9 mouse cellular contexts compared by ENCODE assay signal in genomic region chr6:38007459-38007858, GRCm38 (mm10). TPM values are rescaled to one million over a fixed set of nuclear protein-coding genes. Genes with fewer than 3 reads are reported as not detected.
DNase-seq lines count a peak whose midpoint lies in the region; ATAC-seq and TF ChIP-seq lines count a peak whose summit lies in the region.
"Had no signal": no experiment of that assay in that cellular context is flagged by ENCODE, and none has a peak within 500 bp of the region (broad histone marks: within the 10 kb centered on the region; RNA-seq: fewer than 3 reads in every experiment).

No protein-coding gene starts in this region.

- WGBS in lung, embryonic 16.5 days = 10% methylated on average over 6 of the region's 6 CpGs

- TF ChIP-seq CTCF in ES-Bruce4 (IDR thresholded peaks at IDR 0.05; ENCODE audit: low read depth, low read length) = peak; percentile 54
- peak; percentile 77 for TF ChIP-seq CTCF in cortical plate, adult 2 months (IDR thresholded peaks at IDR 0.05; ENCODE audit: extremely low read depth, insufficient read depth, low read length)

- no peaks in the 10 kb centered on the region for H3K4me1 ChIP-seq in ES-Bruce4 (ENCODE audit: control insufficient read depth, insufficient read depth, low read length)
- H3K4me1 ChIP-seq in cortical plate, adult 2 months (ENCODE audit: control insufficient read depth, insufficient read depth, low read length) = no peaks in the 10 kb centered on the region
- H3K4me1 ChIP-seq in lung, embryonic 16.5 days (replicated peaks; ENCODE audit: control insufficient read depth, insufficient read depth, low read length) = no peaks in the 10 kb centered on the region
- H3K4me1 ChIP-seq: limb, embryonic 13.5 days had no signal

- TF ChIP-seq EP300 in ES-Bruce4 (IDR thresholded peaks at IDR 0.05; ENCODE audit: insufficient read depth, low read depth, low read length) = no peak

- H3K27me3 ChIP-seq in ES-Bruce4 (ENCODE audit: control insufficient read depth, insufficient read depth, low read length, poor library complexity, severe bottlenecking) = no peaks in the 10 kb centered on the region
- no peaks in the 10 kb centered on the region for H3K27me3 ChIP-seq in lung, embryonic 16.5 days (ENCODE audit: control insufficient read depth, insufficient read depth, low read depth, low read length)
- H3K27me3 ChIP-seq: limb, embryonic 13.5 days had no signal

- H3K27ac ChIP-seq in ES-Bruce4 (ENCODE audit: insufficient read depth, low read length) = no peak overlapping the region
- no peak overlapping the region for H3K27ac ChIP-seq in cortical plate, adult 2 months (ENCODE audit: insufficient read depth, low read length)
- H3K27ac ChIP-seq in lung, embryonic 16.5 days (ENCODE audit: low read length) = no peak overlapping the region
- H3K27ac ChIP-seq: limb, embryonic 13.5 days had no signal

- H3K4me2 ChIP-seq in lung, embryonic 16.5 days (ENCODE audit: low read depth, low read length) = no peak overlapping the region
- H3K4me2 ChIP-seq: limb, embryonic 13.5 days had no signal

- DNase-seq in WW6 (ENCODE audit: low read depth, low spot score) = peak; percentile 55
- DNase-seq in heart, adult 9 months (ENCODE audit: low spot score in 2 of 2) = peak; percentile 19 to 47
- peak; percentile 66 for DNase-seq in kidney, postnatal 14 days
- DNase-seq in retina, embryonic 14.5 days (ENCODE audit: low spot score) = peak; percentile 78

- H3K36me3 ChIP-seq in ES-Bruce4 (ENCODE audit: control insufficient read depth, insufficient read depth, low read length, poor library complexity, severe bottlenecking) = no peaks in the 10 kb centered on the region
- no peaks in the 10 kb centered on the region for H3K36me3 ChIP-seq in lung, embryonic 16.5 days (ENCODE audit: control insufficient read depth, insufficient read depth, low read length)
- H3K36me3 ChIP-seq: limb, embryonic 13.5 days had no signal

- no peak for TF ChIP-seq POLR2A in ES-Bruce4 (IDR thresholded peaks at IDR 0.05; ENCODE audit: insufficient read depth, low read length)
- no peak for TF ChIP-seq POLR2A in cortical plate, adult 2 months (IDR thresholded peaks at IDR 0.05; ENCODE audit: extremely low read depth, insufficient read depth, low read length)

- H3K9me3 ChIP-seq in ES-Bruce4 (replicated peaks; ENCODE audit: control insufficient read depth, insufficient read depth, low read length, poor library complexity, severe bottlenecking) = no peaks in the 10 kb centered on the region
- no peaks in the 10 kb centered on the region for H3K9me3 ChIP-seq in lung, embryonic 16.5 days (ENCODE audit: control insufficient read depth, low read length)
- H3K9me3 ChIP-seq: limb, embryonic 13.5 days had no signal

- no peak overlapping the region for H3K4me3 ChIP-seq in ES-Bruce4 (ENCODE audit: low read depth, low read length)
- no peak overlapping the region for H3K4me3 ChIP-seq in cortical plate, adult 2 months (ENCODE audit: insufficient read depth, low read length)
- no peak overlapping the region for H3K4me3 ChIP-seq in lung, embryonic 16.5 days (ENCODE audit: low read length)
- H3K4me3 ChIP-seq: limb, embryonic 13.5 days had no signal

- H3K9ac ChIP-seq in ES-Bruce4 (ENCODE audit: low read depth, poor library complexity, severe bottlenecking) = no peak overlapping the region
- no peak overlapping the region for H3K9ac ChIP-seq in lung, embryonic 16.5 days (ENCODE audit: low read length)
- H3K9ac ChIP-seq: limb, embryonic 13.5 days had no signal

- ATAC-seq in lung, embryonic 16.5 days (ENCODE audit: low read depth) = peak; percentile 47; the same call in 1 of the 2 replicates
- no peak for ATAC-seq in activated CD4-positive, CD25-positive, alpha-beta regulatory T cell, adult 4 months

RNA-seq across cellular contexts. Expression of gene Svopl, which starts 39.3 kb away (rescaled TPM):
- 0.29 and 0.64 TPM in 2 replicates for polyA plus RNA-seq in ES-Bruce4 (2011; ENCODE audit: insufficient read depth, insufficient read length, low read depth, missing spikeins)
- not detected in 2 replicates for polyA plus RNA-seq in cortical plate, adult 2 months (2012; rRNA removed)
- 1.6 and 1.7 TPM in 2 replicates for polyA plus RNA-seq in lung, embryonic 16.5 days (2015; fragmentation: Nextera tagmentation; extraction: Ambion mirVana)
- polyA plus RNA-seq in activated CD4-positive, CD25-positive, alpha-beta regulatory T cell, adult 4 months (2017; shearing (Covaris generic)) = under 1 TPM in 1 of 2 experiments, not detected in 1; 0.13 TPM
